Mouse (Mus musculus): ENCODE results near the gene Coro1a.
"Not testable (repeated sequence)": the region's sequence is repeated elsewhere in the genome, so short reads cannot be mapped to it uniquely, and the experiment has no call there.

Gene Coro1a

GRCm38 (mm10) chr7:126707442-126708174 is at the start of gene Coro1a:
TSS of gene Coro1a (minus strand) at chr7:126707787.
- in situ Hi-C loops (cut with MseI, MboI) = no loop called here

- in situ Hi-C loops (cut with MseI, MboI) = no loop called here
Measured at GRCm38 (mm10) chr7:126754866-126755265, 47.3 kb upstream of the Coro1a start.

- in situ Hi-C loops (cut with MseI, MboI) = no loop called here
Measured at GRCm38 (mm10) chr7:126749582-126750343, 42.2 kb upstream of the Coro1a start.

GRCm38 (mm10) chr7:126748824-126749223 is 41.2 kb upstream of the Coro1a start:
- in situ Hi-C loops (cut with MseI, MboI) = no loop called here

- in situ Hi-C loops (cut with MseI, MboI) = no loop called here
Measured at GRCm38 (mm10) chr7:126746798-126747197, 39.2 kb upstream of the Coro1a start.

GRCm38 (mm10) chr7:126746066-126746465 is 38.5 kb upstream of the Coro1a start:
- in situ Hi-C loops (cut with MseI, MboI) = no loop called here

GRCm38 (mm10) chr7:126741964-126742482 is 34.4 kb upstream of the Coro1a start:
- in situ Hi-C loops (cut with MseI, MboI) = no loop called here

GRCm38 (mm10) chr7:126741452-126741851 is 33.9 kb upstream of the Coro1a start:
- in situ Hi-C loops (cut with MseI, MboI) = no loop called here

- in situ Hi-C loops (cut with MseI, MboI) = no loop called here
Measured at GRCm38 (mm10) chr7:126740977-126741376, 33.4 kb upstream of the Coro1a start.

- in situ Hi-C loops (cut with MseI, MboI) = no loop called here
Measured at GRCm38 (mm10) chr7:126740132-126740735, 32.6 kb upstream of the Coro1a start.

GRCm38 (mm10) chr7:126739551-126739950 is 32.0 kb upstream of the Coro1a start:
- in situ Hi-C loops (cut with MseI, MboI) = no loop called here

GRCm38 (mm10) chr7:126736122-126736521 is 28.5 kb upstream of the Coro1a start:
- in situ Hi-C loops (cut with MseI, MboI) = no loop called here

GRCm38 (mm10) chr7:126730256-126730789 is 22.7 kb upstream of the Coro1a start:
- in situ Hi-C loops (cut with MseI, MboI) = not testable (repeated sequence)

GRCm38 (mm10) chr7:126725667-126726066 is 18.1 kb upstream of the Coro1a start:
- in situ Hi-C loops (cut with MseI, MboI) = no loop called here

- in situ Hi-C loops (cut with MseI, MboI) = no loop called here
Measured at GRCm38 (mm10) chr7:126725077-126725476, 17.5 kb upstream of the Coro1a start.

GRCm38 (mm10) chr7:126721635-126722034 is 14.0 kb upstream of the Coro1a start:
- in situ Hi-C loops (cut with MseI, MboI) = no loop called here

GRCm38 (mm10) chr7:126718787-126719337 is 11.3 kb upstream of the Coro1a start:
- in situ Hi-C loops (cut with MseI, MboI) = no loop called here

GRCm38 (mm10) chr7:126717566-126717965 is 10.0 kb upstream of the Coro1a start:
- in situ Hi-C loops (cut with MseI, MboI) = no loop called here

GRCm38 (mm10) chr7:126715679-126716078 is 8.1 kb upstream of the Coro1a start:
- in situ Hi-C loops (cut with MseI, MboI) = no loop called here

GRCm38 (mm10) chr7:126711910-126712309 is 4.3 kb upstream of the Coro1a start:
- in situ Hi-C loops (cut with MseI, MboI) = no loop called here

- in situ Hi-C loops (cut with MseI, MboI) = no loop called here
Measured at GRCm38 (mm10) chr7:126710266-126710665, 2.7 kb upstream of the Coro1a start.
